Mouse (Mus musculus) G1E (cell line): Measurements from ENCODE around the gene Trim65. TPM values are rescaled to one million over a fixed set of nuclear protein-coding genes. Genes with fewer than 3 reads are reported as not detected.

Experiments
- ATAC-seq: 2 replicates; pipeline ENCODE4 v1.8.0; 2016; ENCODE audit warnings: mild to moderate bottlenecking; ENCODE audit not compliant: insufficient number of reproducible peaks, poor library complexity, low FRiP score, severe bottlenecking; ENCODE audit errors: extremely low read depth
- DNase-seq: peaks from one replicate; pipeline ENCODE4 v3.0.0; 2012; ENCODE audit warnings: low spot score
- H3K27me3 ChIP-seq: 2 replicates; pipeline ENCODE4 v1.6.1; 2012; ENCODE audit warnings: mild to moderate bottlenecking, low read length, inconsistent platforms; ENCODE audit not compliant: insufficient read depth
- H3K36me3 ChIP-seq: replicated peaks from 2 replicates; pipeline ENCODE3; 2012; ENCODE audit warnings: mild to moderate bottlenecking, inconsistent platforms
- H3K4me1 ChIP-seq: 2 replicates; pipeline ENCODE4 v1.6.1; 2012; ENCODE audit warnings: low read depth, low read length, inconsistent platforms, mixed read lengths; ENCODE audit not compliant: insufficient read depth
- H3K4me3 ChIP-seq: 2 replicates; pipeline ENCODE4 v1.5.1; 2012; ENCODE audit warnings: low read depth, mild to moderate bottlenecking, inconsistent platforms, low read length, moderate library complexity, mixed read lengths
- H3K9me3 ChIP-seq: replicated peaks from 2 replicates; pipeline ENCODE4 v1.6.1; 2012; ENCODE audit warnings: inconsistent platforms
- CTCF ChIP-seq: IDR thresholded peaks from 2 replicates; pipeline ENCODE4 v1.5.1; 2012; ENCODE audit warnings: low read depth, low read length, inconsistent platforms, mixed read lengths
- GATA1 ChIP-seq: IDR thresholded peaks from 2 replicates; pipeline ENCODE4 v1.6.1; 2012; ENCODE audit warnings: borderline replicate concordance, low read length, inconsistent platforms, mixed read lengths
- GATA2 ChIP-seq: IDR thresholded peaks from 2 replicates; pipeline ENCODE4 v1.6.1; 2012; ENCODE audit warnings: low read depth, low read length, inconsistent platforms, borderline replicate concordance
- POLR2AphosphoS5 ChIP-seq: IDR thresholded peaks from 2 replicates; pipeline ENCODE4 v1.6.1; 2012; ENCODE audit warnings: low read depth, low read length, inconsistent platforms; ENCODE audit not compliant: insufficient replicate concordance
- TAL1 ChIP-seq: conservative IDR thresholded peaks from 2 replicates; pipeline ENCODE4 v1.6.1; 2012; ENCODE audit warnings: low read depth, low read length, inconsistent platforms, mixed read lengths
- polyA plus RNA-seq: library from polyadenylated mRNA; stranded (reverse); fragments of >175 nt; gene quantifications from 2 replicates; pipeline ENCODE4 v1.2.3, GENCODE M21; 2012
- total RNA-seq, 2 experiments: library from RNA; stranded (forward) in 1 of 2; stranded (reverse) in 1 of 2; fragments of 200-1000 nt in 1 of 2; fragments of >200 nt in 1 of 2; fragmentation: Nextera tagmentation in 1 of 2; gene quantifications; 2 replicates each; pipeline ENCODE4 v1.2.3; 2014 to 2017

The Trim65 gene
- total and polyA plus RNA-seq, 3 experiments = 0.05 TPM; not detected in 2

GRCm38 (mm10) chr11:116105065-116105464 is 25.9 kb downstream of the Trim65 start:
- DNase-seq (no peak), ATAC-seq (no peak)
- Histone ChIP-seq H3K36me3 (no peaks in the 10 kb centered on the region), H3K4me3 (no peak overlapping the region), H3K9me3 (peaks cover 23% of the 10 kb centered on the region), H3K4me1 (peaks cover 74% of the 10 kb centered on the region), H3K27me3 (peaks cover 32% of the 10 kb centered on the region)
- TF ChIP-seq CTCF (no peak), GATA2 (no peak), POLR2AphosphoS5 (no peak), GATA1 (no peak), TAL1 (no peak)

GRCm38 (mm10) chr11:116104006-116104646 is 26.8 kb downstream of the Trim65 start:
- Histone ChIP-seq H3K9me3 (peaks cover 13% of the 10 kb centered on the region), H3K4me3 (peak overlapping the region; percentile 43; the same call in 1 of the 2 replicates), H3K27me3 (peaks cover 23% of the 10 kb centered on the region), H3K36me3 (no peaks in the 10 kb centered on the region), H3K4me1 (peaks cover 83% of the 10 kb centered on the region)
- DNase-seq = no peak
- TF ChIP-seq GATA2 (no peak), CTCF (no peak), TAL1 (no peak), POLR2AphosphoS5 (no peak), GATA1 (no peak)
- no peak for ATAC-seq

- ATAC-seq = no peak
- Histone ChIP-seq H3K4me1 (peaks cover 86% of the 10 kb centered on the region), H3K4me3 (peak overlapping the region; percentile 43; the same call in 1 of the 2 replicates), H3K27me3 (peaks cover 19% of the 10 kb centered on the region), H3K36me3 (no peaks in the 10 kb centered on the region), H3K9me3 (peaks cover 8% of the 10 kb centered on the region; the same call in 1 of the 2 replicates)
- TF ChIP-seq TAL1 (no peak), GATA1 (no peak), CTCF (no peak), GATA2 (no peak), POLR2AphosphoS5 (no peak)
- no peak for DNase-seq
Observed at GRCm38 (mm10) chr11:116103572-116103971, 27.4 kb downstream of the Trim65 start.

DNA sequence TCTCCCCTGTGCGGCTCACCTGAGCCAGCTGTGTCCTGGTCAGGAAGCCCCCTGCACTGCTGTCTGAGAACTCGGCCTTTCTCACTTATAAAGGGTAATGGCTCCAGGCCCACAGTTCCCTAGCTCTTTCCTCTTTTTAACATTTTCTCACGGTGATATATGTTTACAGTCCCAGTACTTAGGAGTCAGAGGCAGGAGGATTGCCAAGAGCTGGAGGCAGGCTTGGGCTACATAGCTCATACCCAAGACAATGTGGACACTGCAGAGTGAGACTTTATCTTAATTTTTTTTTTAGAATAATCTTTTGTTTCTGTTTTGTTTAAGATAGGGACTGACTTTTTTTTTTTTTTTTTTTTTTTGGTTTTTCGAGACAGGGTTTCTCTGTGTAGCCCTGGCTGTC is 28.5 kb downstream of the Trim65 start:
- Histone ChIP-seq H3K4me3 (peak overlapping the region; percentile 48; the same call in 1 of the 2 replicates), H3K4me1 (peaks cover 85% of the 10 kb centered on the region), H3K27me3 (peaks cover 9% of the 10 kb centered on the region; the same call in 1 of the 2 replicates), H3K36me3 (no peaks in the 10 kb centered on the region), H3K9me3 (no peaks in the 10 kb centered on the region)
- DNase-seq (no peak), ATAC-seq (no peak)
- TF ChIP-seq GATA1 = no peak
- no peak for TF ChIP-seq GATA2
- no peak for TF ChIP-seq POLR2AphosphoS5
- TF ChIP-seq TAL1 = no peak
- TF ChIP-seq CTCF = no peak

DNA sequence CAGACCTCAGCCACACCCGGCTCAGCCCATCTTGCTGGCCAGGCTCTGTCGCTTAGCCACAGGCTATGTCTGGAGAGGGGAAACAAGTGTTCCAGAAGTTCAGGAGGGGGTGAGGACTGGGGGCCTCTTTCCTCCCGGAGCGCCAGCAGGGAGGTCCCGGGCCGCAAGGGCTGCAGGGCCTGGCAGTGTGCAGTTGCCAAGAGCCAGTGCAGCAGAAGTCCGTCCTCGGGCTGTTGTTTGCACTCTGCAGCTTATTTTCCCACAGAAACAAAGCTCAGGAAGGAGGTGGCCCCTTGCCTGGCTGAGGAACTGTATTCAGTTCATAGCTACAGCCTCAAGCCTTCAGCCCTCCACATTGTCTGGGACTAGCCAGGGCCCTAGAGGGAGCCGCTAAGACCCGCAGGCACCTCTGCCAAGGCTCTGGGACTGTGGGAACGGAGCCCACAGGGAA is 29.0 kb downstream of the Trim65 start:
- Histone ChIP-seq H3K4me1 (peaks cover 80% of the 10 kb centered on the region), H3K9me3 (peaks cover under 1% of the 10 kb centered on the region; the same call in 1 of the 2 replicates), H3K27me3 (peaks cover 5% of the 10 kb centered on the region; the same call in 1 of the 2 replicates), H3K36me3 (no peaks in the 10 kb centered on the region), H3K4me3 (peak overlapping the region; percentile 48; the same call in 1 of the 2 replicates)
- TF ChIP-seq GATA1 (no peak), TAL1 (no peak)
- ATAC-seq (no peak), DNase-seq (no peak)

GRCm38 (mm10) chr11:116100839-116101238 is 30.1 kb downstream of the Trim65 start:
- no peak for ATAC-seq
- Histone ChIP-seq H3K36me3 (no peaks in the 10 kb centered on the region), H3K4me1 (peaks cover 69% of the 10 kb centered on the region), H3K9me3 (peaks cover 6% of the 10 kb centered on the region; the same call in 1 of the 2 replicates), H3K4me3 (no peak overlapping the region; the same call in 1 of the 2 replicates), H3K27me3 (no peaks in the 10 kb centered on the region; the same call in 1 of the 2 replicates)
- no peak for TF ChIP-seq POLR2AphosphoS5
- TF ChIP-seq TAL1 = no peak
- no peak for TF ChIP-seq GATA2
- no peak for DNase-seq
